Mouse (Mus musculus) stomach, postnatal 0 days (tissue): Measurements from ENCODE around the gene Celsr2.

ENCODE experiments used
- CTCF ChIP-seq: IDR thresholded peaks from 2 replicates; pipeline ENCODE4 v1.5.1; 2016; ENCODE audit warnings: antibody characterized with exemption, low read depth, mild to moderate bottlenecking, moderate library complexity
- EP300 ChIP-seq: optimal IDR thresholded peaks from 2 replicates; pipeline ENCODE3; 2016; ENCODE audit warnings: antibody characterized with exemption

- no peak for TF ChIP-seq CTCF
- TF ChIP-seq EP300 = no peak
Measured at GRCm38 (mm10) chr3:108341040-108341439, 74.3 kb downstream of the Celsr2 start.
